Mouse (Mus musculus) urinary bladder, adult 18-20 months (tissue): ENCODE results near the gene Tmem245.
"Not testable (repeated sequence)": the region's sequence is repeated elsewhere in the genome, so short reads cannot be mapped to it uniquely, and the experiment has no call there.

Experiments used
- DNase-seq, 2 experiments: peaks; one replicate each; pipeline ENCODE4 v3.0.0; 2022; ENCODE audit warnings: low spot score in 2 of 2, mixed read lengths in 2 of 2

Tmem245 gene

DNA sequence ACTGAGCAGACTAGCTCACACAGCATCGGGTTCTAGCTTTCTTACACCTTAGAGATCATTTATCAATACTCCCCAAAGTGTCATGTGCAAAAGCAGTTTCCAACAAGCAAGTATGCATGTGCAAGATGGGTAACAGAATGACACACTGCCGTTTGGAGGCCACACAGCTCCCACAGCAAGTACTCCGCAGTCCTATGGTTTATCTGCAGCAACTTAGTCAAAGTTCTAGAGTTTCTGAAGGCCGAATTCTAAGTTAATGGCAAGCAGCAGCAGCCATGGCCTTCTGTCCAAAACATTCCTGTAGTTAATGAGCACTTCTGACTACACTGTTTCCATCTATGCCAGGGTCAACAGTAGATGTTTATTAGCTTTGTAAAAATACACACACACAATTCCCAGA is 20.3 kb downstream of the Tmem245 start:
- DNase-seq, result no peak

DNA sequence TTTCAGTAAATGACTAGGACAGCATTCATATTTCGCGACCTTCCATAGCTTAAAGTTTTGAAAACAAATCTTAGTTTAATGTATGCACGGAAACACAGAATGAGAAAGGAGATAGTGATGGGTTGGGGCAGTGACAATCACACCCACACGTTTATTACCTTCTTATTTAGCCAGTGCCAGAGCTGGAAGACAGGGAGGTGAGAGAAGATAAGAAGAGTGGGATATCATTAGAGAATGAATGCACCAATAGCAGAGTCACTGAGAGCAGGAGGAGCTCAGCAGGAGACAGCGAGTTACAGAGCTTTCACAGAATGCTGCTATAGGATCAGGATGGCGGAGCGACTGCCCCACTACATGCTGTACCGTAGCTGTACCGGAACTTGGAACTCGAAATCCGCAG is 25.0 kb downstream of the Tmem245 start:
- no peak for DNase-seq

DNA sequence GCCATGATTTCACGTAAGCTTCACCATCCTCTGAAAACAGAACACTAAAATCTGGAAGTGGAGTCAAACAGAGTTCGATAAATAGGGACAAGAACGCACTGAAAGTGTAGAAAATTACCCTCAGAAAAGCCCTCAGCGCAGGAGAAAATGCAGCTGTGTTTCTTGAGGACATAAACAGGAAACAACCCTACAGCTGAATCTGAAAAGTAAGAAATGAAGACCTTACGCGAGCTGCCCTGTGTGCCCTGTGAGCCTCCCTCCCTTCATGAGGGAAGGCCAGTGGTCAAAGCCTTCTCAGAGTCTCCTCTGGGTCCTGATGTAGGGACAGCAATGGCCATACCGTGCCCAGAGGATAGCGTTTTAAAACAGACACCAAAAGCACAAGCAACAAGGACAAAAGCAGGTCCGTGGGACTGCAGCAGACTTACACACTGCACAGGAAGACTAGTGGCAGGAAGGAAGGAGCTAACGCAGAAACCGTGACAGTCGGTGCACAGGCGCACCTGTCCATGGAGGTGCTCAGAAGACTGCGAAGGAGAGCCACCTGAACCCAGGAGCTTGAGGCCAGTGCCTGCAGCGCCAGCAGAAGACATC is 31.4 kb downstream of the Tmem245 start:
- DNase-seq, result no peak

DNA sequence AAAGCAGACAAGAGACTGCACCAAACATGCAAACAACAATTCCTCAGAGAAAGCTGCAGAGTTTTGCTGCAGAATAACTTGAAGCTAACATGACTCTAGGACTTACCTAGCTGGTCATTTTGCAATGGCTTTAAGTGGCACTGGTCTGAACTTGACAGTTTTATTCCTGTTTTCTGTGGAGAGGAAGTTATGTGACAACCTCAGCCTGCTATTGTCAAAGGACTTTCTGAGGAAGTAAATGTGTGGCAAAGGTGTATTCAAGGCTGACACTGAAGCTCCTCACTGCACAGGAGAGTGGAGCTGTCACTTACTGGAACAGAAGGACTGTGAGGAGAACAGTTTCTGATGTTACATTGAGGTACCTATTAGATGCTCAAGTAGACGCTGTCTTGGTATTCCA is 32.5 kb downstream of the Tmem245 start:
- no peak for DNase-seq

DNA sequence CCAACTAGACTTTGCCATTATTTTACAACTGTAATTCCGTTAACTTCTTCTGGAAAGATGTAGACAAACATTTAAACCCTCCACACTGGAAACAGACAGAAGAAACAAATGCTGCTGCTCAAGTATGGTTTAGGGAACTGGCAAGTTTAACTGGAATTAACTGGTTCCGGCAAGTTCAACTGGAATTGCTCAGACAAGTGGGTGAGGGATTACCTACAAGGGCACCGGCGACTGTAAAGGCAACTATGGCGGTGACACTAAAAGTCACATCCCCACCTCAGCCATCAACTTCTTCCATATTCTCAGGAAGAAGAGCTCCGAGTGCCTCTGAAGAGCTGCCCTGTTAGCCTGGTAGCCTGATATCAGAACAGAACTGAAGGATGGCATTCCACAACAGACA is 32.9 kb downstream of the Tmem245 start:
- DNase-seq, result no peak

GRCm38 (mm10) chr4:56912382-56913001 is 34.7 kb downstream of the Tmem245 start:
- no peak for DNase-seq

DNA sequence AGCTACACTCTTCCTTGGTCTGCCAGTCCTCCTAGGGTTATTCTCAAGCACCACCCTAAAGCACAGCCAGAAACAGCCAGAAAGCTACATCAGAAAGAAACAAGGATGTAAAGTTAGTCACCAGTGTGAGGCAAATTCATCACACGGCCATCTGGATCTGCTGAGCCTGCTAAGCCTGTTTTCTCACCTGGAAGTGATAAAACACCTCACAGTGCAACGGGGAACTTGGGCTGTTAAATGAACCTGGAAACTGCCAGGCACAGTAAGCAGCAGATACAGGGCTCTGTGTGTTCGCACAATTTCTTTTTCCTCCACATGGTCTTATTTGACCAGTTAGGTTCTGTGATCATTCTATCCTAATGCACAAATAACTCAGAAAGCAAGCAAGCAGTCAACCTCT is 37.7 kb downstream of the Tmem245 start:
- DNase-seq, result no peak

GRCm38 (mm10) chr4:56907671-56908070 is 39.6 kb downstream of the Tmem245 start:
- no peak for DNase-seq

DNA sequence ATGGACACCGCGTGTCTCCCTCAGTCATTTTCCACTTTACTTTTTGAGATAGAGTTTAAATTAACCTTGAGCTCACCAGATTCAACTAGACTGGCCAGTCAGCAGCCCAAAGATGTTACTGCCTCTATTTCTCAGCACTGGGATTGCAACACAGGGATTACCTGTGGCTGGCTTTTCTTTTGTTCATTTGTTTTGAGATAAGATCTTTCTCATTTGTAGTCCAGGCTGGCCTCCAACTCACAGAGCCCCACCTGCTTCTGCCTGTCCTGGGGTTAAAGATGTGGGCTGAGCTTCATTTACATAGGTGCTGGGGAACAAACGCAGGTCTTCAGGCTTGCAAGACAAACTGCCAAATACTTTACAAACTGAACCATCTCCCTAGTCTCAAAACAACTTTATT is 40.3 kb downstream of the Tmem245 start:
- no peak for DNase-seq

DNA sequence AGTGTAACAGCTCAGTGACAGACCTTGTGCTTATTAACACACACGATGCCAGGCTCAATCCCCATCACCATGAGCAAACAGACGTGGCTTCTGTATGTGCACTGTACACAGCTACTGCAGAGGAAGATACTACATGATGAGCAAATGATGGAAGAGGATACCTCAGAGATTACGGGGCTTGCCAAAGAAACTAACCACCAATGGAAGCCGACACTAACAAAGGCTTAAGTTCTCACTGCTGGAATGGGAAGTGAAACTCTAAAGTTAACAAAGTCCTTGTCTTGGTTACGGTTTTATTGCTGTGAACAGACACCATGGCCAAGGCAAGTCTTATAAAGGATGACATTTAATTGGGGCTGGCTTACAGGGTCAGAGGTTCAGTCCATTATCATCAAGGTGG is 41.7 kb downstream of the Tmem245 start:
- DNase-seq, result no peak

DNA sequence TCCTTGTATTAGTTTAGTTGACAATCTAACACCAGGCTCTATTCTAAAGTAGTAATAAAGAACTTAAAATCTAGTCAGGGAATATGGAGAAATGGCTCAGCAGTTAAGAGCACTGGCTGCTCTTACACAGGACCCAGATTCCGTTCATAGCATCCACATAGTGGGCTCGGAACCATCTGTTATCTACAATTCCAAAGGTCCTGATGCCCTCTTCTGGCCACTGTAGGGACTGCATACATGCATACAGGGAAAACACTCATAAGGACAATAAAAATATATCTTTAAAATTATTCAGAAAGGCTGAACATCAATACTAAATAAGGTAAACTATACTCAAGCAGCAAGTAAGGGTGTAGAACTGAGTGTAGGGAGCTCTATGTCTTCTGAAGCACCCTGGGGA is 45.6 kb downstream of the Tmem245 start:
- DNase-seq, result no peak

- no peak for DNase-seq
Observed at GRCm38 (mm10) chr4:56899216-56899615, 48.0 kb downstream of the Tmem245 start.

DNA sequence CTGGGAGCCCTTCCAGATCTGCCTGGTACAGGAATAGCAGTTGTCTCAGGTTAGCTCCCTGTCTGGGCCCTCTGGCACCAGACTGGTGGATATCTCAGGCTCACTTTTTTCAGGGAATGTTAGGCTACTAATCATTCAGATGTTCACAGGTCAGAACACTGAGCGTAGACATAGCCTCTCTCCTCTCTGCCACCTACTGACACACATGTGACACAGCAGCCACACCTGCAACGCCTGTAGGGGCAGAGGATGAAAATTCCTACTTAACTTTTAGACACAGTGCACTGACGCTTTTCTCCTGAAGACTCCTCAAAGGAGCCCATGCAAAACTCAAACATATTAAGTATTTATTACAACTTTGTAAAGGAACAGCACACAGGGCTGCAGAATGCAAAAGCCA is 49.7 kb downstream of the Tmem245 start:
- no peak for DNase-seq

DNA sequence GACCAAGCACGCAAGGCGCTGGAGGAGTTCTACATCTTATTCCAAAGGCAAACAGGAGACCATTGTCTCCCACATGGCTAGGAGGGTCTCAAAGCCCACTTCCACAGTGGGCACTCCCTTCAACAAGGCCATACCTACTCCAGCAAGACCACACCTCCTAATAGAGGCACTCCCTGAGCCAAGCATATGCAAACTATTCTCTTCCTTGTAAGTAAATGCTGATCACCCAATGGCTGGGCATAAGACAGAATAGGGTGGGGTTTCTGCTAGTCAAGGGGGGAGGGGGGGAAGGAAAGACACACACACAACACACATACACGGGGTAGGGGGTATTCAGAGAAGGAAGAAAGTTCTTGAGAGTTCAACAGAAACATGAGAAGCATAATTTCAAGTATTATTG is 53.0 kb downstream of the Tmem245 start:
- DNase-seq, result no peak

GRCm38 (mm10) chr4:56892501-56893115 is 54.6 kb downstream of the Tmem245 start:
- DNase-seq, result no peak

DNA sequence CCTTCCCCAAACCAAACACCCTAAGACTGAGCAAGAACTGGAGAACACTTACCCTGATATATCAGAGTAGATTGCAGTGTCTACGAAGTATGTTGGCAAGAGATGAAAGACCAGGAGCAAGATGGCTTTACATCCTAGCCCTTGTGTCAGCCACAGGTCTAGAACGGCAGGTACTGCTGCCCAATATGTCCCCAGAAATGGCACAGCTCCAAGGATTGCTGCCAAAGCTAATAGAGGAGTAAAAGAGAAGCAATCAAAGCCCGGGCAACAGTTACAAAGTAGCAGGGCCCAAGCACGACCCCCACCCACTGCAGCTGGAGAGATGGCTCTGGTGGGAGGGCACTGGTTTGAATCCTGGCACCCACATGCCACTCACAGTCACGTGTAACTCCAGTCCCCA is 58.8 kb downstream of the Tmem245 start:
- DNase-seq, result no peak

GRCm38 (mm10) chr4:56886286-56886979 is 60.8 kb downstream of the Tmem245 start:
- no peak for DNase-seq

DNA sequence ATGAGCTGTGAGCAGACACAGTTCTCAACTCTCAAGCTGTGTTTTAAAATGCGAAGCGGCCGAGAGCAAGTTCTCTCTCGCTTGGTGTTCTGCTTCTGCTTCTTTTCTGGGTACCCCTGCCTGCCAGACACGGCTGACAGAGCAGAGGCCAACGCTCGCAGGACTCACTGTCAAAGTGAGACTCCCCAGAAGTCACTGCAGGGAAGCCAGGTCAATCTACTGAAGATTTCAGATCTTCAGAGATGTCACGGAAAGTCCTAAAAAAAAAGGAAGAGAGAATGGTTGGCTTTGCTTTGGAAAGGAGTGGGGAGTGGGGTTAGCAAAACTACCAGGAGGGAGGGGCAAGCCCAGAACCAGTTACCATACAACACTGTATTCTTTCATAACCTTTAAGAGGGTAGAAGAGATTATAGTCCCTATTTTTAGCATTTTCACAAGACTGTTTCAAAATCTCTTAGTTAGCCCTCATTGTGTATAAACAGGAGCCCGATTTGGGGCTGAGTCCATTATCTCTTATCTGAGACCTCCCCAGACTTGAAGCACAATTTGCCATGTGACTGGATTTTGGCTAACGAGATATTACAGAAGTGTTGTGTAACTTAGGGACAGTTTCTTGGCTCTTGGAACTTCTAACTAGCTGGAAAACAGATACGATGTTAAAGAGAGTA is 67.1 kb downstream of the Tmem245 start:
- DNase-seq, result peak in 1 of 2 experiments; percentile 8

DNA sequence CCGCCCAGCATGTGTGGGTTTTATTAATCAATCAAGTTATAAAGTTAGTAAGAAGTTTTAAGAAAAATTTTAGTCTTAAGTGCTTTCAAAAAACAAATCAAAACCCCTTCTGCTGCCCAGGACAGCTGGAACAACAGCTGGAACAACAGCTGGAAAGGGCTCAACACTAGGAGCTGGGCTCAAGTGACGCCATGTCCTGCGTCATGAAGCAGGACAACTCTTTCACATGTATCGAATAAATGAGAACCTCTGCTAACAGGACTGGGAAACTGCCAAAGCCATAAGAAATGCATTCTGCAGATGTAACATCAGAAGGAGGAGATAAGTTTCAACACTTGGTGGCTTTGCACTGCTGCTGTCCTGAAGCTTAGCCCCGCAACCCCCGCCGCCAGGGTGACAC is 68.3 kb downstream of the Tmem245 start:
- DNase-seq, result no peak

DNA sequence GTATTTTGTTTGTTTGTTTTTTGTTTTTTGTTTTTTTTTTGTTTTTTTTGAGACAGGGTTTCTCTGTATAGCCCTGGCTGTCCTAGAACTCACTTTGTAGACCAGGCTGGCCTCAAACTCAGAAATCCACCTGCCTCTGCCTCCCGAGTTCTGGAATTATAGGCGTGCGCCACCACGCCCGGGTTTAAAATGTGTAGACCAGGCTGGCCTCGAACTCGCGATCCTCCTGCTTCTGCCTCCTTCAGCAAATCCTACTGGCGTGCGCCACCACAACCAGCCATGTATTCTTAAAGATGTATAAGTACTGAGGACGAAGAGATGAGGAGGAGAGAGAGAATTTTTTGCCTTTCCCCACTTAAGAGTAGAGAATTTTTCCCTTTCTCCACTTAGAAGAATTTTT is 76.7 kb downstream of the Tmem245 start:
- DNase-seq, result not testable (repeated sequence)

GRCm38 (mm10) chr4:56867761-56868160 is 79.5 kb downstream of the Tmem245 start:
- no peak for DNase-seq

DNA sequence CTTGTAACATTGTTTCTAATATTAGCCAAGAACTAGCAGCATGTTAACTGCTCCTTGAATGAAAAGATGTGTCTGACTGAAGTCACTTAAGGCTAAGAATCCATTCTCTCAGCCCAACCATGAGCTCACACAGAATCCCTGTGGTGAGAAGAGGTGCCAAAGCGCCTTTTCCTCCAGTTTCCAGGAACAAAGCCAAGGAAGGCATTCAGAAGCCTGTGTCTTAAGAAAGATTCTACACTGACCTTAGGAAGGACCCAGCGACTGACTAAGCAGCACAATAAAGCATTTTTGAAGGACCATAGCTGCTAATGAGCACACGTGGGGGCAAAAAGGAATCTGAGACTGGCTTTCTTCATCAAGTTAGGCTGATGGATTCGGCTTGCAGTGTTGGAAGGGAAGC is 81.3 kb downstream of the Tmem245 start:
- no peak for DNase-seq
